Mouse (Mus musculus): ENCODE data around the gene 2310061I04Rik.

GRCm38 (mm10) chr17:35930627-35931026 lies 33.4 kb upstream of the 2310061I04Rik start:
- TF ChIP-seq CTCF (IDR thresholded peaks at IDR 0.05; ENCODE audit: extremely low read depth, insufficient read length, insufficient replicate concordance, low read depth, low read length) (no peak), POLR2A (IDR thresholded peaks at IDR 0.05; ENCODE audit: low read depth, low read length) (no peak)

All from small intestine, adult 2 months (tissue).